17 mouse cellular contexts compared by ENCODE assay signal in the genomic region with DNA sequence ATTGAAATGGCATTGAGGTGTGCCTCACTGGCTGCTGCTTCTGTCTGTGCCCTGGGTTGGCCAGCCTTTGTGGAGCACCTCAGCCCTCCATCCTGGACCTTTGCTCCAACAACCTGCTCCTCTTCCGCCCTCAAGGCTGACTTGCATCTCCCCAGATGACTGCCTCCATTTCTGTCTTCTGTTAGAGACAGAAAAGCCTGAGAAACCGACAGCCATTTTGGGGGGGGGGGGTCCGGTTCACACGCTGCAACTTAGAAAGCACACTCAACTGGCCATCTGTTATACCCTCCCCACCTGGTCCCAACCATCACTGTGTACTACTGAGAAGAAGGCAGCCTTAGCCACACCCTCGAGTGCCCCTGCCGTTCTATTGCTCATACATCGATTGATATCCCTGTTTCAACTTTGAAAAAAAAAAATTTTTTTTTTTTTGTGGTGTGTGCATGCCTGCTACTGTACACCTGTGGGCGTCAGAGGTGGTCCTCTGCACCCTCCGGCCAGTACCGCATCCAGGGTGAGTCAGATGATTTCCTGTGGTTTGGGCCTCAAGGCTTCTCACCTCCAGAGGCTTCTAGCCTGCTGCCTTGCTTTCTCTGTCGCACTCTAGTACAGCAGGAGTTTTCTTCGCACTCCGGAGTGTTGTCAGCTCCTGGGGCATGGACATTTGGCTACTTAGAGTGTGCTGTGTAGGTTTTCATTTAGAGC. TPM values are rescaled to one million over a fixed set of nuclear protein-coding genes. Genes with fewer than 3 reads are reported as not detected.
"Had no signal": no experiment of that assay in that cellular context is flagged by ENCODE, and none has a peak within 500 bp of the region (broad histone marks: within the 10 kb centered on the region; RNA-seq: fewer than 3 reads in every experiment).

No protein-coding gene starts in this region.

- H3K9ac ChIP-seq: limb, embryonic 13.5 days; liver, embryonic 14.5 days; midbrain, embryonic 15.5 days; neural tube, embryonic 15.5 days had no signal

- H3K36me3 ChIP-seq: midbrain, embryonic 15.5 days; neural tube, embryonic 15.5 days had no signal

- H3K4me1 ChIP-seq: midbrain, embryonic 15.5 days; neural tube, embryonic 15.5 days had no signal

- ATAC-seq: midbrain, embryonic 15.5 days had no signal

- H3K4me3 ChIP-seq: limb, embryonic 13.5 days; midbrain, embryonic 10.5 days; midbrain, embryonic 15.5 days; neural tube, embryonic 15.5 days had no signal

- H3K9me3 ChIP-seq: limb, embryonic 13.5 days; midbrain, embryonic 10.5 days; midbrain, embryonic 15.5 days; neural tube, embryonic 15.5 days had no signal

- DNase-seq: kidney, postnatal 14 days; layer of hippocampus, adult 9-11 months; layer of hippocampus, postnatal 36 days; left cerebral cortex, postnatal 4 days; lung, adult 18-20 months; thymus, postnatal 4 days had no signal

- H3K4me2 ChIP-seq: limb, embryonic 13.5 days; midbrain, embryonic 15.5 days; neural tube, embryonic 15.5 days had no signal

- H3K27ac ChIP-seq: limb, embryonic 13.5 days; liver, embryonic 14.5 days; midbrain, embryonic 10.5 days; midbrain, embryonic 15.5 days; neural tube, embryonic 15.5 days; stomach, postnatal 0 days had no signal

RNA-seq across cellular contexts. Expression of gene Pou5f1, which starts 1.9 kb away (rescaled TPM):
- total RNA-seq: left cerebral cortex, postnatal 4 days; liver, adult 2 months had no signal
- polyA plus RNA-seq: kidney, embryonic 14.5 days; liver, adult 2 months; liver, embryonic 14.5 days; lung, embryonic 16.5 days; midbrain, embryonic 10.5 days; neural tube, embryonic 11.5 days; neural tube, embryonic 15.5 days; stomach, postnatal 0 days had no signal

RNA-seq across cellular contexts. Expression of gene Psors1c2, which starts 25.3 kb away (rescaled TPM):
- total RNA-seq: liver, adult 2 months; megakaryocyte progenitor cell, adult 5-6 weeks had no signal
- polyA plus RNA-seq: liver, adult 2 months had no signal
